Mouse (Mus musculus) heart, adult 2 months (tissue): ENCODE measurements around the gene Scfd2.

ENCODE experiments used
- CTCF ChIP-seq: fragments of 200-600 bp; IDR thresholded peaks from 2 replicates; pipeline ENCODE4 v1.8.1; 2022; ENCODE audit warnings: antibody characterized with exemption, mild to moderate bottlenecking, moderate library complexity
- EP300 ChIP-seq: fragments of 200-500 bp; IDR thresholded peaks from 2 replicates; pipeline ENCODE4 v1.6.1; 2011; ENCODE audit warnings: low read depth, low read length, control low read depth; ENCODE audit not compliant: insufficient read depth

DNA sequence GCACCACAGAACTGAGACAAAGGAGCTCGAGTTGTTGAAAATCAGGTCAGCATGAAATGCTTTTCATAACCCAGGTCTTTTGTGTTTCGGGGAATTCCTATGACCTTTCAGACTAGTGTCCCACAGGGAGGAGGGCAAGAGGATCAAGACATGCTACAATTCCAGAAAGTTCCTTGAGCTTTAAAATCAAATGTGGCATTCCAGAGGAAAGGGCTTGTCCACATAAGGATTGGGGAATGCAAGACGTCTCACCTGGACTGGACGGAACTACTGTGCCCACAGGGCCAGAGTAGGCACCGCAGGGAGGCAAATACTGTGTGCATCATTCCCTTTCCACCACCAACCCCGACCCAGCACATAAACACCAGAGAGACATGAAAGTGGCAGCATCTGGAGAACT is 266.4 kb downstream of the Scfd2 start:
- TF ChIP-seq CTCF: no peak
- TF ChIP-seq EP300: no peak
